9 mouse cellular contexts compared by ENCODE assay signal in the genomic region with DNA sequence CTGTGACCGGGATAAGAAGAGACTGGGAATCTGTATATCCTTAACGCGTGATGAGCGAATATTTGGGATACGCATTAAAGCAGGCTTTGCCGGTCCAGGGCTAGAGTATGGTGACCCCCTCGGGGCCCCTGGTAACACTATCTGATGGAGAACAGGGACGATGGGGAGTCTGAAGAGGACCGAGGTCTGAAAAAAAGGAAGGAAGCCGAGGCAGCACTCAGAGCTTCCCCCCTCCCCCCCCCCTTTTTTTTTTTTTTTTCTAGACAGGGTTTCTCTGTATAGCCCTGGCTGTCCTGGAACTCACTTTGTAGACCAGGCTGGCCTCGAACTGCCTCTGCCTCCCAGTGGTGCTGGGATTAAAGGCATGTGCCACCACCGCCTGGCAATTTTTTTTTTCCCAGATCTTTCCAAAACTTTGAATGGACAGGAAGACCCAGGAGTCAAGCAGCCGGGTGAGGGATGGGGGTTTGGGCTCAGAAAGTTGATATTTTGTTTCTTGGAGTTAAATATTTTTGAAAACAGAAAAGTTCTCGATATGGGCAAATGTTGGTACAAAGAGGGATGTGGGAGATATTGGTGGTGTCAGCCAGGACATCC. TPM values are rescaled to one million over a fixed set of nuclear protein-coding genes. Genes with fewer than 3 reads are reported as not detected.
A peak's percentile ranks its signal among the peaks of the same experiment; 100 is the strongest.
DNase-seq lines count a peak whose midpoint lies in the region; ATAC-seq and TF ChIP-seq lines count a peak whose summit lies in the region.
"Had no signal": no experiment of that assay in that cellular context is flagged by ENCODE, and none has a peak within 500 bp of the region (broad histone marks: within the 10 kb centered on the region; RNA-seq: fewer than 3 reads in every experiment).

No protein-coding gene starts in this region.

- WGBS in heart, embryonic 13.5 days: 30% methylated on average over 14 of the region's 14 CpGs
- 25% methylated on average over 14 of the region's 14 CpGs for WGBS in spleen, adult 2 months
- 34% methylated on average over 14 of the region's 14 CpGs for WGBS in limb, embryonic 10.5 days
- 28% methylated on average over 14 of the region's 14 CpGs for WGBS in stomach, embryonic 15.5 days

- no peak for ATAC-seq in heart, embryonic 13.5 days (ENCODE audit: extremely low read depth, insufficient number of reproducible peaks, low FRiP score, low TSS enrichment)
- no peak for ATAC-seq in stomach, embryonic 15.5 days (ENCODE audit: insufficient read depth, low FRiP score, low read depth)
- ATAC-seq in erythroid progenitor cell, adult 5-6 weeks (replicated peaks; ENCODE audit: low FRiP score, poor library complexity, severe bottlenecking): no peak

- H3K9me3 ChIP-seq in heart, embryonic 13.5 days: no peaks in the 10 kb centered on the region
- no peaks in the 10 kb centered on the region for H3K9me3 ChIP-seq in limb, embryonic 10.5 days (replicated peaks)
- H3K9me3 ChIP-seq in stomach, embryonic 15.5 days: no peaks in the 10 kb centered on the region

- peak overlapping the region; percentile 83; the same call in 1 of the 2 replicates for H3K4me3 ChIP-seq in heart, embryonic 13.5 days
- H3K4me3 ChIP-seq in spleen, adult 2 months (ENCODE audit: extremely low read depth, insufficient read depth, insufficient read length): peak overlapping the region; percentile 79
- H3K4me3 ChIP-seq in limb, embryonic 10.5 days: 0 out of 2 replicates have a peak overlapping the region, but pooled peaks have one; percentile 6
- H3K4me3 ChIP-seq in stomach, embryonic 15.5 days (replicated peaks): 0 out of 2 replicates have a peak overlapping the region, but pooled peaks have one; percentile 75

- no peak overlapping the region for H3K27ac ChIP-seq in heart, embryonic 13.5 days (replicated peaks)
- H3K27ac ChIP-seq in spleen, adult 2 months (ENCODE audit: insufficient read depth, low read length): peak overlapping the region; percentile 82
- H3K27ac ChIP-seq in limb, embryonic 10.5 days: no peak overlapping the region
- no peak overlapping the region for H3K27ac ChIP-seq in stomach, embryonic 15.5 days

- peaks cover 13% of the 10 kb centered on the region for H3K4me1 ChIP-seq in heart, embryonic 13.5 days
- H3K4me1 ChIP-seq in spleen, adult 2 months (ENCODE audit: control insufficient read depth, insufficient read depth, insufficient read length): peaks cover 7% of the 10 kb centered on the region; the same call in 1 of the 2 replicates
- H3K4me1 ChIP-seq in limb, embryonic 10.5 days: peaks cover 18% of the 10 kb centered on the region
- 0 out of 2 replicates have a peak, but pooled peaks cover 4% of the 10 kb centered on the region for H3K4me1 ChIP-seq in stomach, embryonic 15.5 days

- peaks cover 34% of the 10 kb centered on the region for H3K27me3 ChIP-seq in heart, embryonic 13.5 days (replicated peaks)
- H3K27me3 ChIP-seq in spleen, adult 2 months (ENCODE audit: control insufficient read depth, insufficient read depth, low read length): no peaks in the 10 kb centered on the region
- H3K27me3 ChIP-seq in limb, embryonic 10.5 days (ENCODE audit: low read depth, poor library complexity, severe bottlenecking): peaks cover 51% of the 10 kb centered on the region
- no peaks in the 10 kb centered on the region for H3K27me3 ChIP-seq in stomach, embryonic 15.5 days (replicated peaks)

- no peak for DNase-seq in heart, adult 8-10 months (ENCODE audit: low spot score)
- DNase-seq in spleen, adult 2 months (ENCODE audit: low read depth in 1 of 2, low spot score in 2 of 2): no peak
- no peak for DNase-seq in spleen, postnatal 10 days (ENCODE audit: low spot score in 2 of 2)
- peak; percentile 28 for DNase-seq in limb, embryonic 10.5 days (ENCODE audit: low spot score)
- DNase-seq in frontal cortex, postnatal 10 days (ENCODE audit: low spot score in 2 of 2): no peak
- DNase-seq: right cerebral cortex, postnatal 4 days had no signal

- peak overlapping the region; percentile 91 for H3K4me2 ChIP-seq in heart, embryonic 13.5 days
- H3K4me2 ChIP-seq in stomach, embryonic 15.5 days: peak overlapping the region; percentile 76

- TF ChIP-seq CTCF in spleen, adult 2 months (IDR thresholded peaks at IDR 0.05; ENCODE audit: extremely low read depth, insufficient read depth, insufficient read length, insufficient replicate concordance): no peak

- no peak for TF ChIP-seq POLR2A in spleen, adult 2 months (IDR thresholded peaks at IDR 0.05; ENCODE audit: low read depth, low read length)

- H3K36me3 ChIP-seq in heart, embryonic 13.5 days: no peaks in the 10 kb centered on the region
- 0 out of 2 replicates have a peak, but pooled peaks cover 1% of the 10 kb centered on the region for H3K36me3 ChIP-seq in spleen, adult 2 months (ENCODE audit: control insufficient read depth, insufficient read depth, low read length)
- H3K36me3 ChIP-seq in limb, embryonic 10.5 days: no peaks in the 10 kb centered on the region
- no peaks in the 10 kb centered on the region for H3K36me3 ChIP-seq in stomach, embryonic 15.5 days

- no peak overlapping the region for H3K9ac ChIP-seq in heart, embryonic 13.5 days
- no peak overlapping the region for H3K9ac ChIP-seq in stomach, embryonic 15.5 days

RNA-seq across cellular contexts. Expression of a gene that starts 1.2 kb away (rescaled TPM):
- 0.75 and 0.80 TPM in 2 replicates for polyA plus RNA-seq in heart, embryonic 13.5 days (2015; fragmentation: Nextera tagmentation; extraction: Ambion mirVana)
- total RNA-seq in heart, adult 8-10 months (2022): 10 to 100 TPM in 2 of 4 experiments, 1 to 10 TPM in 2; 8.3 to 12.5 (median 10.3) TPM
- 8.0 and 8.1 TPM in 2 replicates for polyA plus RNA-seq in spleen, adult 2 months (2012; rRNA removed)
- 0.19 and 0.24 TPM in 2 replicates for polyA plus RNA-seq in limb, embryonic 10.5 days (2016; fragmentation: Nextera tagmentation; extraction: Ambion mirVana)
- polyA plus RNA-seq in stomach, embryonic 15.5 days (2015; fragmentation: Nextera tagmentation; extraction: Ambion mirVana): 1.8 and 2.3 TPM in 2 replicates
- total RNA-seq in erythroid progenitor cell, adult 5-6 weeks (2015; ENCODE audit: low replicate concordance): 14.8 and 28.5 TPM in 2 replicates
- 31.6 and 33.5 TPM in 2 replicates for total RNA-seq in erythroid progenitor cell, adult 5-6 weeks (2017; ENCODE audit: low replicate concordance)

Comparison
In these comparisons a context has a peak if more than half of its experiments do, and no peak if none do; other contexts are left out.
1. H3K4me3 ChIP-seq: peak in every context shown above with its lines; median percentile 83 in heart, embryonic 13.5 days; 79 in spleen, adult 2 months; 75 in stomach, embryonic 15.5 days; 6 in limb, embryonic 10.5 days.